Mouse (Mus musculus) cortical plate, adult 2 months (tissue): ENCODE data around the gene Aldh1a3.

Source experiments
- CTCF ChIP-seq: fragments of 200-500 bp; IDR thresholded peaks from 2 replicates; pipeline ENCODE4 v1.5.1; 2011; ENCODE audit warnings: mild to moderate bottlenecking, control low read depth, low read length; ENCODE audit not compliant: insufficient read depth; ENCODE audit errors: extremely low read depth
- POLR2A ChIP-seq: fragments of 200-500 bp; IDR thresholded peaks from 2 replicates; pipeline ENCODE4 v1.6.1; 2011; ENCODE audit warnings: mild to moderate bottlenecking, low read length, control low read depth; ENCODE audit not compliant: insufficient read depth; ENCODE audit errors: extremely low read depth

- TF ChIP-seq POLR2A, result no peak
- TF ChIP-seq CTCF, result no peak
These were observed 78.7 kb downstream of the Aldh1a3 start for GRCm38 (mm10) chr7:66348588-66348987.
